Mouse (Mus musculus) heart, adult 2 months (tissue): ENCODE data around the gene Plpp7.

Experiments
- CTCF ChIP-seq: fragments of 200-600 bp; IDR thresholded peaks from 2 replicates; pipeline ENCODE4 v1.8.1; 2022; ENCODE audit warnings: antibody characterized with exemption, mild to moderate bottlenecking, moderate library complexity
- EP300 ChIP-seq: fragments of 200-500 bp; IDR thresholded peaks from 2 replicates; pipeline ENCODE4 v1.6.1; 2011; ENCODE audit warnings: low read depth, low read length, control low read depth; ENCODE audit not compliant: insufficient read depth

- TF ChIP-seq EP300 (no peak), CTCF (no peak)
These were observed 38.8 kb upstream of the Plpp7 start for GRCm38 (mm10) chr2:32056524-32056923.
